Mouse (Mus musculus) kidney, embryonic 15.5 days (tissue): ENCODE measurements around the gene Zdhhc11. TPM values are rescaled to one million over a fixed set of nuclear protein-coding genes. Genes with fewer than 3 reads are reported as not detected.
A peak's percentile ranks its signal among the peaks of the same experiment; 100 is the strongest.
"Not testable (repeated sequence)": the region's sequence is repeated elsewhere in the genome, so short reads cannot be mapped to it uniquely, and the experiment has no call there.

Experiments used
- ATAC-seq: fragments of 200-750 bp; cut with Nextera tagmentation; replicated peaks from 2 replicates; pipeline ENCODE4 v1.8.0; 2017; ENCODE audit warnings: moderate TSS enrichment; ENCODE audit not compliant: low FRiP score
- H3K27ac ChIP-seq: fragments of 300-500 bp; sonication (generic); 2 replicates; pipeline ENCODE4 v1.5.1; 2015; ENCODE audit warnings: mild to moderate bottlenecking, inconsistent platforms
- H3K27me3 ChIP-seq: fragments of 300-500 bp; sonication (generic); 2 replicates; pipeline ENCODE4 v1.6.1; 2015; ENCODE audit warnings: inconsistent platforms
- H3K36me3 ChIP-seq: fragments of 300-500 bp; sonication (generic); 2 replicates; pipeline ENCODE4 v1.6.1; 2015; ENCODE audit warnings: inconsistent platforms
- H3K4me1 ChIP-seq: fragments of 300-500 bp; sonication (generic); 2 replicates; pipeline ENCODE4 v1.6.1; 2015; ENCODE audit warnings: inconsistent platforms
- H3K4me2 ChIP-seq: fragments of 300-500 bp; sonication (generic); 2 replicates; pipeline ENCODE4 v1.6.1; 2015; ENCODE audit warnings: moderate library complexity, mild to moderate bottlenecking, inconsistent platforms
- H3K4me3 ChIP-seq: fragments of 300-500 bp; sonication (generic); replicated peaks from 2 replicates; pipeline ENCODE4 v1.5.1; 2015; ENCODE audit warnings: mild to moderate bottlenecking, inconsistent platforms
- H3K9ac ChIP-seq: fragments of 300-500 bp; sonication (generic); 2 replicates; pipeline ENCODE4 v1.6.1; 2015; ENCODE audit warnings: mild to moderate bottlenecking, inconsistent platforms
- H3K9me3 ChIP-seq: fragments of 300-500 bp; sonication (generic); replicated peaks from 2 replicates; pipeline ENCODE4 v1.6.1; 2016; ENCODE audit warnings: inconsistent platforms
- WGBS: fragments of 180-500 bp; shearing (Covaris S2); methylation state at CpG from one replicate; pipeline ENCODE4 v1.1.7; 2015; ENCODE audit warnings: mixed read lengths; 5-methylcytosine and 5-hydroxymethylcytosine counted together
- polyA plus RNA-seq: library from polyadenylated mRNA; unstranded; fragments of >200 nt; fragmentation: Nextera tagmentation; extraction: Ambion mirVana; gene quantifications from 2 replicates; pipeline ENCODE4 v1.2.1, GENCODE M21; 2015

The Zdhhc11 gene
- polyA plus RNA-seq, 1 experiment from 2014 or later, result not detected

GRCm38 (mm10) chr13:74008948-74009718 is 45.5 kb downstream of the Zdhhc11 start, which contains the start of gene Tppp:
Gene Tppp (plus strand): TSS chr13:74009407.
- peak within 1 kb of the TSS; percentile 56 for H3K4me3 ChIP-seq
- H3K9ac ChIP-seq, result peak within 1 kb of the TSS; percentile 49
- under 1% methylated on average over 56 of the region's 56 CpGs for WGBS
- no peaks in the 10 kb centered on the region for H3K9me3 ChIP-seq
- no peaks in the 10 kb centered on the region for H3K36me3 ChIP-seq
- peaks cover 22% of the 10 kb centered on the region for H3K4me1 ChIP-seq
- H3K4me2 ChIP-seq, result peak within 1 kb of the TSS; percentile 99
- peak; percentile 97 for ATAC-seq
- H3K27ac ChIP-seq, result no peak within 1 kb of the TSS
- peaks cover 64% of the 10 kb centered on the region for H3K27me3 ChIP-seq

DNA sequence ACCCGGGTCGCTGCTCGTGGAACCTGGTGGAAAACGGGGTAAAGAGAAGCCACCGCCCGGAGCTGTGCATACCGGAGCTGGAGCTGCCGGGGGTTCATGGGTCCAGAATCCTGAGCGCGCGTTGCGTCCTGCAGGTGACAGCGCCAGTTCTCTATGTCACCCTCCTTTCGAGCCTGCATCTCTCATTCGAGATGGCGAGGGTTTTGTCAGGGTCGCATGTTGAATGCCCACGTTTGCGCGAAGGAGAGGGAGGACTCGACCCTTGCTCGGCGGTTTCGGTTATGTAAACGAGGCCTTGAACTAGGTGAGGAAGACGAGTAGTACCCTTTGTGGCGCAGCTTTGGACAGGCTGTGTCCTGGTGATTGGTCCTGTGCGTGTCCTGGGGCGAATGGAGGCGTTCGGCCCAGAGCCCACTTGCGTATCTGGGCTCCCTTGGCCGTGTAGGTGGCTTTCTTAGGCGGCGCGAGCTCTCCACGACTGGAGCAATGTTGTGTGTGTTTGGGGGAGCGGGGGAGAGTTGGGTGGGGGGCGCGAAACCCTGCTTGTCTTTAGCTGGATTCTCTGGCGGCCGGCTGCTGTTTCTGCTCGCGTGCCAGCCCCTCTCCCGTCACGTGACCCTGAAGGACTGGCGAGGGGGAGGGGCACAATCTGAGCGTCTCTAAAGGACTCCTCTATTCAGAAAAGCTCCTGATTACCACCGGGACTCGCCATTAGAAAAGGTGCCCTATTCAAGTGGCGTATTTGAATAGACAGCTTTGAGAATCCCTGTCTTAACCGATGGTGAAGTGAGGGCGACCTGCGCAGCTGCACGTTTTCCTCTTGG is 46.4 kb downstream of the Zdhhc11 start:
- Histone ChIP-seq H3K27ac (no peak overlapping the region), H3K4me1 (peaks cover 22% of the 10 kb centered on the region), H3K9me3 (no peaks in the 10 kb centered on the region), H3K9ac (peak overlapping the region; percentile 29), H3K36me3 (no peaks in the 10 kb centered on the region), H3K4me2 (peak overlapping the region; percentile 99), H3K4me3 (peak overlapping the region; percentile 56), H3K27me3 (peaks cover 61% of the 10 kb centered on the region)
- no peak; the same call in 1 of the 2 replicates for ATAC-seq
- WGBS, result 1% methylated on average over 55 of the region's 55 CpGs

GRCm38 (mm10) chr13:74010678-74011077 is 47.0 kb downstream of the Zdhhc11 start:
- Histone ChIP-seq H3K27me3 (peaks cover 60% of the 10 kb centered on the region), H3K9ac (no peak overlapping the region), H3K4me3 (peak overlapping the region; percentile 56), H3K4me2 (peak overlapping the region; percentile 99), H3K9me3 (no peaks in the 10 kb centered on the region), H3K36me3 (no peaks in the 10 kb centered on the region), H3K27ac (no peak overlapping the region), H3K4me1 (peaks cover 22% of the 10 kb centered on the region)
- WGBS, result 11% methylated on average over 3 of the region's 3 CpGs
- no peak for ATAC-seq

- Histone ChIP-seq H3K4me3 (no peak overlapping the region), H3K9ac (no peak overlapping the region), H3K27ac (no peak overlapping the region), H3K27me3 (peaks cover 12% of the 10 kb centered on the region), H3K4me1 (no peaks in the 10 kb centered on the region), H3K9me3 (no peaks in the 10 kb centered on the region), H3K36me3 (no peaks in the 10 kb centered on the region), H3K4me2 (no peak overlapping the region)
- 59% methylated on average over 4 of the region's 4 CpGs for WGBS
- ATAC-seq, result peak; percentile 61; the same call in 1 of the 2 replicates
Measured at GRCm38 (mm10) chr13:74015908-74016307, 52.3 kb downstream of the Zdhhc11 start.

GRCm38 (mm10) chr13:74017426-74017825 is 53.8 kb downstream of the Zdhhc11 start:
- H3K9me3 ChIP-seq, result no peaks in the 10 kb centered on the region
- no peak overlapping the region for H3K27ac ChIP-seq
- H3K36me3 ChIP-seq, result no peaks in the 10 kb centered on the region
- no peak overlapping the region for H3K9ac ChIP-seq
- 68% methylated on average over 4 of the region's 4 CpGs for WGBS
- no peak overlapping the region for H3K4me3 ChIP-seq
- ATAC-seq, result 0 out of 2 replicates have a peak, but pooled peaks have one; percentile 25
- H3K4me1 ChIP-seq, result no peaks in the 10 kb centered on the region
- no peak overlapping the region for H3K4me2 ChIP-seq
- H3K27me3 ChIP-seq, result no peaks in the 10 kb centered on the region

GRCm38 (mm10) chr13:74019006-74019405 is 55.4 kb downstream of the Zdhhc11 start:
- 88% methylated on average over 8 of the region's 8 CpGs for WGBS
- H3K36me3 ChIP-seq, H3K27me3 ChIP-seq, H3K9ac ChIP-seq, ATAC-seq, H3K4me1 ChIP-seq, H3K4me2 ChIP-seq, H3K9me3 ChIP-seq, H3K4me3 ChIP-seq, H3K27ac ChIP-seq: not testable (repeated sequence)

- Histone ChIP-seq H3K27ac (no peak overlapping the region), H3K4me1 (no peaks in the 10 kb centered on the region), H3K9me3 (no peaks in the 10 kb centered on the region), H3K36me3 (no peaks in the 10 kb centered on the region), H3K4me2 (no peak overlapping the region), H3K4me3 (no peak overlapping the region), H3K27me3 (no peaks in the 10 kb centered on the region), H3K9ac (no peak overlapping the region)
- 75% methylated on average over 4 of the region's 4 CpGs for WGBS
- no peak for ATAC-seq
Measured at GRCm38 (mm10) chr13:74025151-74026081, 61.8 kb downstream of the Zdhhc11 start.

- Histone ChIP-seq H3K36me3 (no peaks in the 10 kb centered on the region), H3K9ac (no peak overlapping the region), H3K27me3 (no peaks in the 10 kb centered on the region), H3K9me3 (no peaks in the 10 kb centered on the region), H3K4me3 (no peak overlapping the region), H3K4me2 (no peak overlapping the region), H3K4me1 (no peaks in the 10 kb centered on the region), H3K27ac (no peak overlapping the region)
- 0 out of 2 replicates have a peak, but pooled peaks have one; percentile 40 for ATAC-seq
- WGBS, result 15% methylated on average over 2 of the region's 2 CpGs
Measured at GRCm38 (mm10) chr13:74026215-74026614, 62.6 kb downstream of the Zdhhc11 start.

- Histone ChIP-seq H3K27ac (no peak overlapping the region), H3K36me3 (no peaks in the 10 kb centered on the region), H3K4me2 (no peak overlapping the region), H3K27me3 (no peaks in the 10 kb centered on the region), H3K9ac (no peak overlapping the region), H3K4me3 (no peak overlapping the region), H3K9me3 (no peaks in the 10 kb centered on the region), H3K4me1 (no peaks in the 10 kb centered on the region)
- ATAC-seq, result no peak
- WGBS, result 64% methylated on average over 2 of the region's 2 CpGs
Measured at GRCm38 (mm10) chr13:74028116-74028515, 64.5 kb downstream of the Zdhhc11 start.

GRCm38 (mm10) chr13:74029013-74029412 is 65.4 kb downstream of the Zdhhc11 start:
- no peak for ATAC-seq
- 74% methylated on average over 2 of the region's 2 CpGs for WGBS
- H3K4me1 ChIP-seq, result no peaks in the 10 kb centered on the region
- no peaks in the 10 kb centered on the region for H3K9me3 ChIP-seq
- no peak overlapping the region for H3K9ac ChIP-seq
- H3K27ac ChIP-seq, result no peak overlapping the region
- no peak overlapping the region for H3K4me2 ChIP-seq
- no peak overlapping the region for H3K4me3 ChIP-seq
- H3K27me3 ChIP-seq, result no peaks in the 10 kb centered on the region
- no peaks in the 10 kb centered on the region for H3K36me3 ChIP-seq

DNA sequence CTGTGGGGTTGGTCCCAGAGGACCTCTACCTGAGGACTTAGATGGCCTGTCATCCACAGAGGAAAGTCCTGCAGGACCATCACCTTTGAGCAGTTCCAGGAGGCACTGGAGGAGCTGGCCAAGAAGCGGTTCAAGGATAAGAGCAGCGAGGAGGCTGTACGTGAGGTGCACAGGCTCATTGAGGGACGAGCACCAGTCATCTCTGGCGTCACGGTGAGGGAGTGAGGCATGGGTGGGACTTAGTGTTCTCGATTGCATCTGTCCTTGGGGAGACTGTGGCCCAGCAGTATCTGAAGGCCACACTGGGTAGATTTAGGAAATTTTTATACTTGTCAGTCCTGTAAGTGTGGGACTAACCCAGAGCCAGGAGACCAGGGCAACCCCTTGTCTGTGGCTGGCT is 67.0 kb downstream of the Zdhhc11 start:
- H3K27ac ChIP-seq, result no peak overlapping the region
- 86% methylated on average over 7 of the region's 7 CpGs for WGBS
- H3K36me3 ChIP-seq, result no peaks in the 10 kb centered on the region
- H3K4me3 ChIP-seq, result no peak overlapping the region
- H3K9me3 ChIP-seq, result no peaks in the 10 kb centered on the region
- ATAC-seq, result 0 out of 2 replicates have a peak, but pooled peaks have one; percentile 9
- H3K4me1 ChIP-seq, result no peaks in the 10 kb centered on the region
- H3K9ac ChIP-seq, result no peak overlapping the region
- no peaks in the 10 kb centered on the region for H3K27me3 ChIP-seq
- H3K4me2 ChIP-seq, result no peak overlapping the region
